Mouse (Mus musculus) splenic B cell, adult 2 months (primary cell): Measurements from ENCODE around the gene Asrgl1.

Source experiments
- DNase-seq: peaks from one replicate; pipeline ENCODE4 v3.0.0-alpha.2; 2011; ENCODE audit warnings: low read depth, low spot score
- H3K27me3 ChIP-seq: 2 replicates; pipeline ENCODE4 v1.6.1; 2012; ENCODE audit warnings: mild to moderate bottlenecking, low read length, moderate library complexity, mixed read lengths; ENCODE audit not compliant: control insufficient read depth, poor library complexity, insufficient read depth, severe bottlenecking
- H3K36me3 ChIP-seq: 2 replicates; pipeline ENCODE4 v1.6.1; 2012; ENCODE audit warnings: mild to moderate bottlenecking, low read length, moderate library complexity, mixed read lengths; ENCODE audit not compliant: control insufficient read depth, poor library complexity, insufficient read depth, severe bottlenecking

Gene Asrgl1

DNA sequence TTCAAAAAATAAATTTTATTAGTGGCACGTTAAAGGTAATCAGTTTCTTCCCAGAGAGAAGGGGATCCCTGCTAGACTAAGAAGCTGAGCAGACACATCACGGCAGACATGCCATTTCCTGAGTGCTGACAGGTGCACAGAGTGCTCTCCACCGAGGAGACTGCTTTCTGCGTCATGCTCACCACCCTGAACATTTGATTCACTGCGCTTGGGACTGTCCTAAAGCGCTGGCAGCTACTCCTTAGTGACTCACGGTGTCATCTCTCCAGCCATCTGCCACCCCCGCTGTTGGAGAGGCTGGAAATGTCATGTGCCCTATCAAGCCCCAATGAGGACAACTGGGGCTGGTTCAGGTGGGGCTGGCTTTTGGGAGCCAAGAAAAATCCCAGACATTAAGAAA, 23.4 kb downstream of the Asrgl1 start:
- Histone ChIP-seq H3K27me3 (no peaks in the 10 kb centered on the region), H3K36me3 (peaks cover 2% of the 10 kb centered on the region)
- no peak for DNase-seq

DNA sequence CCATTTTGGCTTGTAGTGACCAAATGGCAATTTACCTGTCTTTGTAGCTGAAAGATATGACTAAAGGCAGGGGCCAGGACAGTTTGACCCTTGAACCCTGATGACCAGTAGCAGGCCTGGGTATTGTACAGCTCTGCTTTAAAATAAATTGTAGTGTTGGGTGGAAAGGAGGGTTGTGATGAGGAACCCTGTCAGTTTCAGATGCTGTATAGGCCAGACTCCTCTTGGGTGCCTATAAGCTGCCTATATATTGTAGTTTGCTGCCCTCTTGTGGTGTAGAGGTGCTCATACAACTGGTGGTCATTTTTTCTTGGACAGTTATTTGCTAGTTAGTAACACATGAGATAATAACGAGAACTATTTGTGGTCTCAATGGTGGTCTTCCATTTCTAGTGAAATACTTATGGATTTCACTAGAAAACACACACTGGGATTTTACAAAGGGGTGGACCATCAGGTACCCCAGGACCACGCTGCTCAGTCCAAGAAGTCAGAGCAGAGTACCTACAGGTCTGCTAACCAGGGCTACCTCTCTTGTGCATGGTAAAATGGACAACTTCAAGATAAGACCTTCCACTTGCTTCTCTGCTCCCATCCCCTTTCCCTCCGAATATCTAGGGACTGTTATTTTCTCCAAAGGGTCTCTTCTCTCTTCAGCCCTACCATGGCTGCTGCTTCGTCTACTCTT, 25.1 kb downstream of the Asrgl1 start:
- H3K36me3 ChIP-seq, result no peaks in the 10 kb centered on the region; the same call in 1 of the 2 replicates
- peak; percentile 88 for DNase-seq

GRCm38 (mm10) chr19:9108536-9108935, 26.9 kb downstream of the Asrgl1 start:
- peak; percentile 18 for DNase-seq
- Histone ChIP-seq H3K36me3 (no peaks in the 10 kb centered on the region; the same call in 1 of the 2 replicates), H3K27me3 (no peaks in the 10 kb centered on the region)

More for the DNA sequence above, 25.1 kb downstream of the Asrgl1 start:
- H3K27me3 ChIP-seq, result no peaks in the 10 kb centered on the region

GRCm38 (mm10) chr19:9107379-9107755, 28.1 kb downstream of the Asrgl1 start:
- H3K27me3 ChIP-seq, result no peaks in the 10 kb centered on the region
- DNase-seq, result no peak
- no peaks in the 10 kb centered on the region for H3K36me3 ChIP-seq

- no peaks in the 10 kb centered on the region for H3K27me3 ChIP-seq
- H3K36me3 ChIP-seq, result no peaks in the 10 kb centered on the region
- DNase-seq, result no peak
These were observed 28.6 kb downstream of the Asrgl1 start for GRCm38 (mm10) chr19:9106751-9107378.

GRCm38 (mm10) chr19:9106096-9106495, 29.3 kb downstream of the Asrgl1 start:
- DNase-seq, result no peak
- Histone ChIP-seq H3K36me3 (no peaks in the 10 kb centered on the region), H3K27me3 (no peaks in the 10 kb centered on the region)

- no peaks in the 10 kb centered on the region for H3K36me3 ChIP-seq
- DNase-seq, result no peak
- H3K27me3 ChIP-seq, result no peaks in the 10 kb centered on the region
These were observed 30.2 kb downstream of the Asrgl1 start for GRCm38 (mm10) chr19:9105101-9105685.

DNA sequence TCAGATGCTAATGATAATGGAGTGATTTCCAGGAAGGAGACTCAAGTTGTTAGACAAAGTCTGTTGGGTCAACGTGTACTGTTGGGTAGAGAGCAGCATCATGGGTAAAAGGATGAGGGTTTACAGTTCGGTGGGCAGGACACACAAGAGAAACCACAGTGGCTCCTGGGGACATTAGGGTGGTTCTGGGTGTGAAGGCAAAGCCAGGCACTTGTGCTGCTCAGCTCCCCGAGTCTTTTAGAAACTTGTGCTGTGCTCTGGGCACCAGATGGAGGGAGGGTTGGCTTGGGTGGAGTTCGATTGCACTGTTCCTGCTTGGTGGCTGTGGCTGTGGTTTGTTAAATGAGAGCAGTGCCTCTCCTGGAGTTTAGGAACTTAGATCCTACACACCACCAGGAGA, 31.4 kb downstream of the Asrgl1 start:
- Histone ChIP-seq H3K36me3 (no peaks in the 10 kb centered on the region), H3K27me3 (no peaks in the 10 kb centered on the region)
- DNase-seq, result peak; percentile 59

DNA sequence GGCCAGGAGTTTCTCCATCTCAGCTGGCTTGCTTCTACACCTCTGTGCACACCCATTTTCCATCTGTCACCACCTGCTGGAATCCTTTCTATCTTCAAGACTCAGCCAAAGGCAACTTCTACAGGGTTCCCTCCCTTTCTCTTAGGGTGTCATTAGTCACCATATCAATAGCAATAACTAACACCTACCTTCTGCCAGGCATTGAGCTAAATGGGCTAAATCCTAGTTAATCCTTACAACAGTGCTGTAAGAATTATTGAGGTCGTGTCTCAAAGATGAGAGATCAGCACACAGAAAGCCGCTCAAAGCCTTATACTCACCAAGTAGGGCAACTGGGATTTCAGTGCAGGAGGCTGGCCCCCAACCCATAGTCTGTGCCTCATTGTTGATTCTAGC, 34.4 kb downstream of the Asrgl1 start:
- Histone ChIP-seq H3K27me3 (no peaks in the 10 kb centered on the region), H3K36me3 (no peaks in the 10 kb centered on the region)
- DNase-seq, result no peak

DNA sequence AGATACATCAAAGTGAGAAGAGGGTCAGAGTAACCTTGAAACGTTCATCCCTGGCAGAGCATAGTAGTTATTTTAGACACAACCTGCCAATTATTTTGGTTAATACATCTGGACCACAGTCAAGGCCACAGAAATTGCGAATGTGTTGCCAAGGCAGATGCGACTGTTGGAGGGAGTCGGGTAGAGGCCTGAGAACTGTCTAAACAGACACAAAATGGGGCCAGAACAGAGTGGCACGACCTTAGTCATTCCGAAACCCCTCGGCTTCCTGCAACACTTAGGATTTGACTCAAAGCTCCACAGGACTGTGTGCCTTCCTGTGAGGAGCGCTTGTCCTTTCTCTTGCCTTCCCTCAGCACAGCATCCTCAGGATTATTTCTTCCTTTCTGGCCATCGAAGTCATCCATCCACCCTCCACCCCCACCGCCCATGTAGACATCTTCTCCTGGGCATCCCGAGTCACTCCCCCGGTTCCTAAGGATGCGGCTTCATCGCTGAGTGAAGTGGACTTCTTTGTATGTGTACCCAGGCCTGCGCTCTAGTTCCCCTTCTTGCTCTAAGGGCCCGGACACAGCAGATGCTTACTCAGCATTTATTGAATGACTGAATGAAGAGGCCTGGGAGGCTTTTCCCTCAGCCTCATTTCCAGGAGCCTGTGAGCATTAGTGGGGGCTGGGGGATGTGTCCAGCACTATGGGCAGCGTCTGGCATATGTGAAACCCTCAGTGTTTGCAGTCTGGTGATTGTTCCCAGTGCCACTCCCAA, 35.0 kb downstream of the Asrgl1 start:
- H3K36me3 ChIP-seq, result no peaks in the 10 kb centered on the region
- H3K27me3 ChIP-seq, result no peaks in the 10 kb centered on the region
- DNase-seq, result no peak

- Histone ChIP-seq H3K36me3 (no peaks in the 10 kb centered on the region), H3K27me3 (no peaks in the 10 kb centered on the region)
- no peak for DNase-seq
These were observed 35.7 kb downstream of the Asrgl1 start for GRCm38 (mm10) chr19:9099751-9100150.

- DNase-seq, result no peak
- no peaks in the 10 kb centered on the region for H3K36me3 ChIP-seq
- H3K27me3 ChIP-seq, result no peaks in the 10 kb centered on the region
These were observed 38.0 kb downstream of the Asrgl1 start for GRCm38 (mm10) chr19:9097441-9097840.

GRCm38 (mm10) chr19:9095111-9095510, 40.3 kb downstream of the Asrgl1 start:
- no peak for DNase-seq
- H3K27me3 ChIP-seq, result no peaks in the 10 kb centered on the region
- H3K36me3 ChIP-seq, result no peaks in the 10 kb centered on the region

DNA sequence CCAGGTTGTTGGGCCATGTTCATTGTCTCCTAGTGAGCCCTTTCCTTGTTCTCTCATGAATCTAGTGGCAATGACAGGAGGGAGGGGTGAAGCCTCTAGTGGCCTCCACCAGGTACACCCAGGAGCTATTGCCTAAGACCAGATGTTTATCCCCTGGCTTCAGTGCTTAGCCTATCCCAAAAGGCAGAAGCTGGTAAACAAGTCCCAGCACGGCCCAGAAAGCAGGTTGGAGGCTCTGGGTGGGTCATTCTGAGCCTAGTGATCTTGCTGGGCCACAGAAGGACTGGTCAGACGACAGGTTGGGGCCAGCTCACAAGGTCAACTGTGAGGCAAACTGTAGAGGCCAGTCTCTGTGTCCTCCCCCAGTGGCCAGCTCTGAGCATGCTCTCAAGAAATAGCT, 44.7 kb downstream of the Asrgl1 start:
- no peaks in the 10 kb centered on the region for H3K27me3 ChIP-seq
- no peaks in the 10 kb centered on the region for H3K36me3 ChIP-seq
- DNase-seq, result no peak

- H3K27me3 ChIP-seq, result no peaks in the 10 kb centered on the region
- no peak for DNase-seq
- H3K36me3 ChIP-seq, result no peaks in the 10 kb centered on the region
These were observed 45.2 kb downstream of the Asrgl1 start for GRCm38 (mm10) chr19:9090191-9090590.
